Mouse (Mus musculus): ENCODE results near the gene Plcb4.

The Plcb4 gene

GRCm38 (mm10) chr2:135805748-135806685 lies 147.2 kb downstream of the Plcb4 start:
- in situ Hi-C loops (cut with MboI, MseI), result loop anchor here in 1 of 2 experiments (10.0 kb wide), 1 partner anchor 629 kb away; no protein-coding TSS in a partner anchor

DNA sequence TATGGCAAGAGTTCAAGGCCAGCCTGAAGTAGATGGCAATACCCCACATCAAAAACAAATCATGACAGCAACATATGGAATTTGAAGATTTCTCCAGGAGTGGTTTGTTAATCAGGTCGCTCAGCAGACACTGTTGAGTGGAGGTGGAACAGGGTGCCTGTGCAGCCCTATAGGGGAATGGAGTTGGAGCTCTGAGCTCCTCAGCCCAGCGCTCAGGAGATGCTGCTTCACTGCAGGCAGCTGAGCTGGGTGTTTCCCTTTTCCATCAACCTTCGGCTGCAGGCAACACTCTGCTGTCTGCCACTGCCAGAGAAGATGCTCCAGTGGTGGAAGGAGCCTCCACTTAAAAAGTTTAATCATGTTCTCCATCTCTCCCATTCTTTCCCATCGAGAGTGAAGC lies 149.5 kb downstream of the Plcb4 start:
- in situ Hi-C loops (cut with MboI, MseI), result loop anchor here in 1 of 2 experiments (10.0 kb wide), 1 partner anchor 626 kb away; no protein-coding TSS in a partner anchor

DNA sequence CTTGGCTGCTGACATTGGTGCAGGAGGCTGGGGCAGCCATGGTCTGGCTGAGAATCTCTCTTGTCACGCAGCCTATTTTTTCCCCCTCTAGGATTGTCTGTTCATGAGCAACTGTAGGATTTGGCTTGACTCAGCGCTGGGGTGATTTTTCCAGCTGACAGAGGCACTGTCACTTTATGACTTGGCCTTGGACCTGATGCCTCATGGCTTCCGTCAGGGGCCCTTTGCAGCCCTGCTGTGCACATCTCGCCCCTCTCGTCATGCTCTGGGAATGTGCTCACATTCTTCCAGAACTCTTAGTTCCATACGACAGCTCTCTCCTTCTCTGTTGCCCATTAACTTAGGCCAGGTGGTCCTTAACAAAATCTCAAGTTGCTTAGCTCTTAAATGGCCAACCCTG lies 152.0 kb downstream of the Plcb4 start:
- in situ Hi-C loops (cut with MboI, MseI), result no loop called here

DNA sequence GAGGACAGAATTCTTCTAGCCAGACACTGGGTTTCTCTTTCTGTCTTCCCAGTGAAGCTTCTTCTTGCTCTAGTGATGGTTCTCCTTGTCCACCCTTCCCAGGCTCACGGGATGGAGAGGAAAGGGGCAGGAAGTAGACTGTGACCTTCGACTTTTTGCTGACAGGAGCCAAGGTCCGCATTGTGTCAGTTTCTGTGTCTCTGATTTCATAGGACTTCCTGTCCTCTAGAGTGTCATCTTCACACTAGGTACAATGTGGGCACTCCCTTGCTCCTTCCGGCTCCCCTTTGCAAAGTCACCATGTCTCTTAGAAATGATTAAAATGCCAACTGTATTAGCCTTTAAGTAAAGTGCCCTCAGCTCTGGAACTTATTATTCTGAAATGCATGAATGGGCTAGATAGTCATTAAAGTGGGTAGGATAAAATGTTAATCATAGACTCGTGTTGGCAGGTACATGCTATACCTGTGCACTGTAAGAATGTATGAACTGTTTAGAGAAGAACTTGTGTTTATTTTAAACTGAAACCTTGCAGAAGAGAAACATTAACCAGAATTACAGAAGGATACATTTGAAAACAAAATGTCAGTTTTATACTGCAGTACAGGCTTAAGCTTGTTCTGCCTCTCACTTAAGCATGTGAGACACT lies 152.8 kb downstream of the Plcb4 start:
- in situ Hi-C loops (cut with MboI, MseI), result no loop called here

DNA sequence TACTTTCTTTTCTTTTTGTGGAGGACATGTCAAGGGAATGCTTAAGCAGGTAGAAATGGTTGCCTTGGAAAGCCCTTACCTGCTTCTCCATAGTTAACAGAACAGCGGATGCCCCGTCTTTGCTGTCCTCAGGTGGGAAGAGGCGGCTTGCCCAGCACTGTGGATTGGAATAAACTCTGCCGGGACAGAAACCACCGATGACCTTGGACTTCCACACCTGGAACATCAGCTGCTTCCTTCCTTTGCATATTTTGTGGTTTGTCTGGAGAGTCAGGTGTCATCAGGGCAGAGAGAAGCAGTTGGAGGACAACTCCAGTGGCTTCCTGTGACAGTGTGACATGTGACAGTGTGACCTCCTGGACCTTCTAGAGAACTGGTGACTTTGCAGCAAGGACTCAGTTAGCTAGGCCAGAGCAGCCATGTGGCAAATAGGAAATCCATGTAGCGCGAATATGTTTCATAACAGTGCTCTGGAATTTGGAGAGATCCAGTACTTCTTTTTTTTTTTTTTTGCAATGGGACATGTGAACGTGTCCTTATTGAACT lies 154.0 kb downstream of the Plcb4 start:
- in situ Hi-C loops (cut with MboI, MseI), result no loop called here

- in situ Hi-C loops (cut with MboI, MseI), result no loop called here
These were observed 161.9 kb downstream of the Plcb4 start for GRCm38 (mm10) chr2:135820691-135821090.

DNA sequence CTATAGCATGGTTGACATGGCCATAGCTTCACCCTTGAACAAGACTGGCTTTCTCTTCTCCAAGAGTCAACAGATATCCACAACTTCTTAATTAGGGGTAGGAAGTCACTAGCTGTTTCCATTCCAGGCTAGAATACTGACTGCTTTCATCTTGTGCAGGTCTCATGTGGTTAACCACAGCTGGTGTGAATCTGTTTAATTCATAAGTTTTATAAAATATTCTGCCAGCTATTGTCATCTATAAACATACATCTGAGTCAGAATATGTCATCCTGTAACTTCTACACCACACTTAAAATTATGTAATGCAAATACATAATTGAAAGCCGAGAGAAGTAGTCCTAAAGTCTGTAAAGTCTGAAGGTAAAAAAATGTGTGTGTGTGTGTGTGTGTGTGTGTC lies 164.9 kb downstream of the Plcb4 start:
- in situ Hi-C loops (cut with MboI, MseI), result no loop called here

GRCm38 (mm10) chr2:135824757-135825156 lies 165.9 kb downstream of the Plcb4 start:
- in situ Hi-C loops (cut with MboI, MseI), result no loop called here

DNA sequence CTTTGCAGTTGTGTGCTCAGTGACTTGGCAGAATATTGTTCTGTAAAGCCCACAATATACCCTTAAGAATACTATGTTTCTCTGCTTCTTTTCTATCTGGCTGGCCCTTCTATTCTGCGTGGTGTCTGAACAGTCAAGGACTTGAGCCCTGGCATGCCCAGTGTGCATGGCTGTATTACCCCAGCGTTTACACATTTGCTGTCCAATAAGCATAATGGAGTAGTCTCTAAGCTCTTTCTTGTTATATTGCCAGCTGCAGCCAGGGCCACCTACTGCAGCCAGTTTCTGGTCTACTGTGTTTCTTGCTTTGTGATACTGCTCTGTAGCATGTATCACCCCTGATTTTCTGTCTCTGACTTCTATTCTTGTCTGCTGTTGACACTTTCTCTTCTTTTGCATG lies 166.8 kb downstream of the Plcb4 start:
- in situ Hi-C loops (cut with MboI, MseI), result no loop called here

DNA sequence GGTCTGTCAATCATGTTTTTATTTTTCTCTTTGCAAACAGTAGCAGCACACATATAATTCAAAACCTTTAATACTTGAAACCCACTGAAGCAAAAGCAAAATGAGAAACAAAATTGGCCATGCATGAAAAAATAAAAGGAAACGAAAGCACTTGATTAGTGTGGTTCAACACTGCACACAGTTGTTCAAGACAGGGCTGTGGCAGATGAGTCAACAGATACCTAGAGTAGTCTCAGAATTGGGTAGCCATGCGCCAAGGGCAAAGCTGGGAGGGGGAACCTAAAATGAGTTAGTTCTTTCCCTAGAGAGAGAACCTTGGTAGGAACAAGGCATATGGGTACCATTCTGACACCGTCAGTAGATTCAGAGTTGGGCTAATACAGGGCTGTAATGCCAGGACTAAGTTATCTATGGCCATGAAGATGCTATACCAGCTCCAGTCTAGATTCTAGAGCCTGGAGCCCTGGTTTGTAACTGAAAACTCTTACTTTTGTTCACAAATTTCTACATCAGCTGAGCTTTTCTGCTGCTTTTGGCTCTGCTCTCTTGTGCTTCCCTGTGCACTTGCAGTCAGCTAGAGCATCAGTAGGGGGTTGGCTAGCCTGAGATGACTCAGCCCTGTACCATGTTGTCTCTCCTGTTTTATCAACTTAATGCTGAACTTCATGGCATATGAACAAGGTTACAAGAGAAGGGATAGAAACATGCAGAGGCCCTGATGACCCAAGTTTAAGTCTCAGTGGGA lies 168.0 kb downstream of the Plcb4 start:
- in situ Hi-C loops (cut with MboI, MseI), result no loop called here

DNA sequence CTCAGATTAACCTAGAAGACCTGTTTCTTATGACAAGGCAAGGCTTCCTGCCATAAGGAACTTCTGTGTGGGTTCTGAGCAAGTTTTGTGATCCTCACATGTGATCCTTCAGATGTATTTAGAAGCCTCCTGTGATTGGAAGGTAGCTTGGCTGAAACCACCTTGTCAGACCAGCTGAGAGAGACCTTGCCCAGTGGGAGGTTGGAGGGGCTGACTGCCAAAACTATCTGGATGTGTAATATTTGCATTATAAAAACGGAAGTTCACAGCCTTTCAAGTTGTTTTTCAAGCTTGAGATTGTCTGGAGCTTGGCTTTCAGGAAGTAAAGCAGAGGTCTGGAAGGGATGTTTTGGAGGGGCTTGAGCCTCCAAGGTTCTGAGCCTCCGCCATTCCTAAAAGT lies 169.6 kb downstream of the Plcb4 start:
- in situ Hi-C loops (cut with MboI, MseI), result no loop called here

GRCm38 (mm10) chr2:135833743-135834142 lies 174.9 kb downstream of the Plcb4 start:
- in situ Hi-C loops (cut with MboI, MseI), result no loop called here

DNA sequence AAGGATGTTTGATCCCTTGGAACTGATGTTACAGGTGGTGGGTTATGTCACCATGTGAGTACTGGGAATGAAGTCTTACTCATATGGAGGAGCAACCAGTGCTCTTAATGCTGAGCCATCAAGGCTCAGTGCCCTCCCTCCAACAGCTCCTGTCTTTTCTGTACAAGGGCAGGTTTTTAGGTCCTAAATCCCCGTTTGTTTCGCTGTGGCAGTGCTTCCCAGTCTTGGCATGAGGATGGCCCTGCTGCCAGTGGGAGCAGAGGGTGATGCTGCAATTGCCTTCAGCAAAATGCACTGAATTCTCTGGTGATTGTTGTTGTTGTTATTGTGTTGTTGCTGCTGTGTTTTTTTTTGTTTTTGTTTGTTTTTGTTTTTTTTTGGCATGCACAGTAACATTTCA lies 175.6 kb downstream of the Plcb4 start:
- in situ Hi-C loops (cut with MboI, MseI), result no loop called here

DNA sequence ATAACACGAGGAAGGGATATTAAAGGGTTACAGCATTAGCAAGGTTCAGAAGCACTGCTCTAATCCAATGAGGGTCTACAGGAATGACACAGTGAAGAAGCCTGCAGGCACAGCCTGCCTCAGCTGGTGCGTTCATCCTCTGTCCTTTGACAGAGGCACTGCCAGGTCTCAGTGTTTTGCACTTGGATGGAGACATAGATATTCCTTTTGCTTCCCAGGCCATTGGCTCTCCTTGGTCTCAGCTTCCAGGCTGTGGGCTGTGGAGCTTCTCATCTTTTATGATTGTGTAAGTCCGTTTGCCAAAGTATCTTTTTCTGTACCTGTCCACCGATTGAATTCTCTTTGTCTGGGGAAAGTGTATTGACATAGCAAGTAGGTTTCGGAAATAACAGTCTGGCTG lies 177.1 kb downstream of the Plcb4 start:
- in situ Hi-C loops (cut with MboI, MseI), result no loop called here

GRCm38 (mm10) chr2:135836426-135836825 lies 177.6 kb downstream of the Plcb4 start:
- in situ Hi-C loops (cut with MboI, MseI), result no loop called here

GRCm38 (mm10) chr2:135837730-135838129 lies 178.9 kb downstream of the Plcb4 start:
- in situ Hi-C loops (cut with MboI, MseI), result no loop called here

- in situ Hi-C loops (cut with MboI, MseI), result no loop called here
These were observed 179.3 kb downstream of the Plcb4 start for GRCm38 (mm10) chr2:135838135-135838534.

- in situ Hi-C loops (cut with MboI, MseI), result no loop called here
These were observed 180.0 kb downstream of the Plcb4 start for GRCm38 (mm10) chr2:135838651-135839286.

GRCm38 (mm10) chr2:135843721-135844120 lies 184.9 kb downstream of the Plcb4 start:
- in situ Hi-C loops (cut with MboI, MseI), result no loop called here

- in situ Hi-C loops (cut with MboI, MseI), result no loop called here
These were observed 188.1 kb downstream of the Plcb4 start for GRCm38 (mm10) chr2:135846903-135847302.

DNA sequence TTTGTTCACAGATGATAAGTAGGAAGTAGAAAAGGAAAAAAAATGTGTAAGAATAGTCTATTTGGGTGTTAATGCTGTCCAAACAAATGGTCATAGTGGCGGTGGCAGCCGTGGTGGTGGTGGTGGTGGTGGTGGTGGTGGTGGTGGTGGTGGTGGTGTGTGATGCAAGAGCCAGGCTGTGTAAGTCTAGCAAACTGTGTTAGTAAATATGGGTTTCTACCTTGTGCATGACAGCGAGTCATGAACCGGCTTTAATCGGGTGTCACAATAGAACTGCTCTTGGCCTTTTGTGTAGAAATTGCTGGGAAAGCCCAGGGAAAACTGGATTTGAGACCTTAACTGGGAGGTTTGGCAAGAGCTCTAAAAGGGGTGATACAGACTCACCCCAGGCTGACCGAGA lies 188.9 kb downstream of the Plcb4 start:
- in situ Hi-C loops (cut with MboI, MseI), result no loop called here
